Mouse (Mus musculus): ENCODE data around the gene Asap3.

- no peak for TF ChIP-seq CTCF (IDR thresholded peaks at IDR 0.05)
- TF ChIP-seq EP300 (IDR thresholded peaks at IDR 0.05; ENCODE audit: insufficient read depth, low read depth, low read length), result no peak
- TF ChIP-seq POLR2A (IDR thresholded peaks at IDR 0.05; ENCODE audit: insufficient read depth, low read depth, low read length), result no peak
These were observed 34.0 kb downstream of the Asap3 start for GRCm38 (mm10) chr4:136240123-136240522.

All from heart, adult 2 months (tissue).